Mouse (Mus musculus) T-helper 1 cell (primary cell): ENCODE data around the gene Irx5.

Source experiments
- in situ Hi-C: fragments of 300-600 bp; cut with MboI, MseI; formaldehyde crosslinking; loops from one replicate; pipeline ENCODE4 v1.15.1; 2025; ENCODE audit warnings: high pct_unique_total_duplicates

Irx5 gene

DNA sequence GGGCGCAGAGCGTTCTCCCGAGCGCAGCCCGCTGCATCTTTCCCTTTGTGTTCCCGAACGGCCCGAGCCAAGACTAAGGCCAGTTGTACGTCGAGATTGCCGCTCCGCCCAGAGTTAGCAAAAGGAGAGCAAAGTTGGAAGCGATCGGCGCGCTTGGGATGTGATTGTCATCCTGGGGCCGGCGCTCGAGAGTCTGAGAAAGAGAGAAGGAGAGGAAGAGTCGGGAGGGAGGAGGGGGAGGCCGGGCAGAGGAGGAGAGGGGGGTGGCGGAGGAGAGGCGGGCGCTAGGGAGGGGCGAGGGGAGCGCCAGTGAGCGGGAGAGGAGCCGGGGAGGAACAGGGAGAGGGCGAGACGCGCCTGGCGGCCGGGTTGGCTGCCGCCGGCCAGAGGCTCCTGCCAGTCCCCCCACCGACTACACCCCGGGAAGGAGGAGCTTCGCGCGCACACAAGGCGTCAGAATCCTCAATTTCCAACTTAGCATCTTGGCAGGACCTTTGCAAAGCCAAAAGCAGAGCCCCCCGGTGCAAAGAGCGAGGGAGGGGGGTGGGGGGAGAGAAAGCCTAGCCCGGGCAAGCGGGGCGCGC, at the start of gene Irx5:
Gene Irx5, plus strand, starts transcription at position 228 of the 584 bp plus-strand sequence.
- in situ Hi-C loops = loop anchor here (10.0 to 25.0 kb wide), 3 partner anchors 820 to 1043 kb away; partner anchors contain the start of genes Fto and Rpgrip1l

DNA sequence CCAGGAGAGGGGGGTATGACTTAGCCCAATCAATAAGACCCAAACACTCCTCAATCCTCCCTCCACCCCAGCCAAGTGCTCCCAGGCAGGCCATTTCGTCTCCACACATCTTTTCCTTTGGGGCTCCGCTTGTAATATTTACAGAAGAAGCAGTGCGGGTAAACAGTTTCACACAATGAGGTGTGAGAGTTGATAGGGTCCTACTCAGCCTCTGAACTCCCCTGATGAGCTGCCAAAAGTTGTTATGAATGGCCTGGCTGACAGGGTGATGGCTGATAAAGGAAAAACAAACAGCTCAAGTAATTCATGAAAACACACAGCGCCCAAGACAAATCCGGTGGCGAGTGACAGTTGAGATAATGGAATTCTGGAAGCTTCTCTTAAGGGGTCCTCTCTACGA, 45.2 kb upstream of the Irx5 start:
- in situ Hi-C loops = no loop called here

DNA sequence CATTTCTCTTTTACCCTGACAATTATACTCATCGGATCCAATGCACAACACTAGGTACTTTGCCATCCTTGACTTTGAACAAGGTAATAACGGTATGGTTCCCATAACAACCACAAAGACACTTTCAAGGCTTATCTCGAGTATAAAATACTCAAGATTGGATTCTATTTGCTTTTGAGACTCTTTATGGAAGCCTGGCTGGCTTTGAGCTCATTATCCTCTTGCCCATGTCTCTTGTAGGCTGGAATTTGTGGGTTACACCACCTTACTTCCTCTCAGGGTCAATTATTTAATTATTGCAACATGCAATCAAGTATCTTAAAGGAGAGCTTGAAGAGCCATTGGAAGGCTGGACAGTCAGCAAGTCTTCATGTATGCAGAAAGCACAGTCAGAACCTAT, 43.7 kb upstream of the Irx5 start:
- in situ Hi-C loops = no loop called here

DNA sequence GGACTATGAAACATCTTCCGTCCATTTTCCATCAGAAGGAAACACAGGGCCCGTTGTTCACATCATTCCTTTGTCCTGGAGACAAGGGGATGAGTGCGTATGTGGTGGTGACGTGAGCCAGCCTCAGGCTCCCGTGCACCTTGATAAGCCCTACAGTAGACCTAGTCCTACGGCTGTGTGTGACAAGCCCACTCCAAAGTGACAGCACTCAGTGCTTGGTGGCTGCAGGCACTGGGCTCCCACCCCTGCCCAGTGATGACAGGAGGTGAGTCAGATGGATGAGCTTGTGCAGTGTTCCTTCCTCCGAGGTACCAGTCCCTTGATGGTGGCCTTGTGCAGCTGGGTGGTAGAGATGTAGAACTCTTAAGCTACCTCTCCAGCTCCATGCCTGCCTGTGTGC, 33.7 kb upstream of the Irx5 start:
- in situ Hi-C loops = no loop called here

DNA sequence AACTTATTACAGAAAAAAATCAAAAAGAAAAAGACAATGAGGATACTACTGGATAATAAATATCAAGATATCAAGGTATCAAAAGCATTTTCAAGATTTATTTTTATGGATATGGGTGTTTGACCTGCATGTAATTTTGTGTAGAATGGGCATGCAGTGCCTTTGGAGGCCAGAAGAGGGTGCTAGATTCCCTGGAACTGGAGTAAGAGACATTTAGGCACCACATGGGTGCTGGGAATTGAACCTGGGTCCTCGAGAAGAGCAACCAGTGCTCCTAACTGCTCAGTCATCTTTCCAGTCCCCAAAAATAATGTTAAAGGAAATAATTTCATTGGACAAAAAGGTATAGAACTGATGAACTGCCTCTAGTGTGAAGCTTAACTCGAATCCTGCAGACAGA, 30.2 kb upstream of the Irx5 start:
- in situ Hi-C loops = no loop called here

DNA sequence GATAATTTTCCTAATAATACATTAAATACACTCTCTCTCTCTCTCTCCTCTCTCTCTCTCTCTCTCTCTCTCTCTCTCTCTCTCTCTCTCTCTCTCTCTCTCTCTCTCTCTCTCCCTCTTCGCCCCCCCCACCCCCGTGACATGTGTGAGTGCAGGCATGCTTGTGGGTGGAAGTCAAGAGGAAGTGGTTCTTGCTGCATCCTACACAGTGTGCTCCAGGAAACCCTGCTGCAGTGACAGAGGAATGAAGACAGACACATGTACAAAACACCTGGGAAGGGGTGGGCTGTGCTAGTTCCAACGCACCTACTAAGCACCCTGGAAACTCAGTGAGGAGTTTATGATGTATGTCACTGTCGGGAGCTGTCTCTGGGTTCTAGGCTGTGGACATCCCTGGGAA, 28.2 kb upstream of the Irx5 start:
- in situ Hi-C loops = no loop called here

DNA sequence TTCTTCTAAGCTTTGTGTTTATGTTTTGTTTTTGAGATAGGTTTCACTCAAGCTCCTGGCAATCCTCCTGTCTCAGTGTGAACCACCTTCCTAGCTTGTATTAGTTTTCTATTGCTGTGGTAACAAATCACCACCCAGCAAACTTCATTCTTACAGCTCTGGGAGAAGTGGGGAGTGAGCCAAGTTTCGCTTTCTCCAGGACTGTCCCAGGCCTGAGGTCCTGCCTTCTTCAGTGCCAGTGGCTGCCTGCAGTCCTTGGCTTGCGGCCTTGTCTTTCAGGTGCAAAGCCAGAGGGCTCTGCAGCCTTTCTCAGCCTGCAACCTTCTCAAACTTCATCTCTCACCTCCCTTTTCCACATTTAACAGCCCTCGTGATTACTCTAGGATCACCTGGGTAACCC, 25.6 kb upstream of the Irx5 start:
- in situ Hi-C loops = no loop called here

DNA sequence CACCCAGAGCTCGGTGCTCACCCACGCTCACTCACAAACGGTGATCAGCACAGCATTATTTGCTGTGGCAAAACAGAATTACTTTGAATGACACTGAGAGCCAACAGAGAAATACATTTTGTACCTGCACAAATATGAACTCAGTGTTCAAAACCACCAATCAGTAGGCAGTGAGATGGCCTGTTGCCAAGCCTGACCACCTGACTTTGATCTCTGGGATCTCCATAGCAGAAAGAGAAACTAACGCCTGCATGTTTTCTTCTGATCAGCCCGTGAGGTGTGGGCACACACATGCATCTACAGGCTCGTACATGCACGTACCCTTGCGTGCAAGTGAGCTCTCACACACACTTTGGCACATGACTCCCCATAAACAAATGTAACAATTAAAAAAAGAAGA, 24.0 kb upstream of the Irx5 start:
- in situ Hi-C loops = no loop called here

DNA sequence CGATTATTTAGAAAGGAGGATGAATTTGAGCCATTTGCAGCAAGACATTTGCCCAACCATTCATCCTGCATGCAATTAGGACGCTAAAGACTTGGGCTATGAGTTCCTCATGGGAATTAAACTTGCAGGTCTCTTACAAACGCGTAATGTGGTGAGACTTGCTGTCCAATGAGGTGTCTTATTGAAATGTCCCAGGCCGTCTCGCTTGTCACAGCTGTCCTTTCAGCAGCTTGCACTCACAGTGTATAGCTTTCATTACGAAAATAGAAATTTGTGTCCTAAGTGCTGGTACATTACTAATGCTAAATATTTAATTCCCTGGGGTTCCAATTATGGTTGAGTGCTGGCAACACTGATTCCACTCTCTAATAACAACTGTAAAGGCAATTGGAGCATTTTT, 22.3 kb upstream of the Irx5 start:
- in situ Hi-C loops = no loop called here

DNA sequence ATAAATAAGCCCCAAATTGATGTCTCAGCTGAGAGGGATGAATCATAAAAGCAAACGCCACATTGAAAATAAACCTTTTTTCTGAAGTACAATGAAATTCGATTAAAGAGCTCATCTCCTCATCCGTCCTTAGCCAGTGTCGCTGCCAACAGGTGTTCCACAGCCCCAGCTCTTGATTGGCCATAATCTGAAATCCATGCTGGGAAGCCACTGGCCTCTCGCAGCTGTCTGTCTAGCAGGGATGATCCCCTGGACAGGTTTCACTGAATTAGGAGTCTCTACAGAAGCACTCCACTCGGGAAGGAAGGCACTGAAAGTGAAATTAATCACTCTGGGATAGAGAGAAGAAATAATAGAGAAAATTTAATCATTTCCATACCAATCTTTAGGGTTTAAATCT, 21.4 kb upstream of the Irx5 start:
- in situ Hi-C loops = no loop called here

DNA sequence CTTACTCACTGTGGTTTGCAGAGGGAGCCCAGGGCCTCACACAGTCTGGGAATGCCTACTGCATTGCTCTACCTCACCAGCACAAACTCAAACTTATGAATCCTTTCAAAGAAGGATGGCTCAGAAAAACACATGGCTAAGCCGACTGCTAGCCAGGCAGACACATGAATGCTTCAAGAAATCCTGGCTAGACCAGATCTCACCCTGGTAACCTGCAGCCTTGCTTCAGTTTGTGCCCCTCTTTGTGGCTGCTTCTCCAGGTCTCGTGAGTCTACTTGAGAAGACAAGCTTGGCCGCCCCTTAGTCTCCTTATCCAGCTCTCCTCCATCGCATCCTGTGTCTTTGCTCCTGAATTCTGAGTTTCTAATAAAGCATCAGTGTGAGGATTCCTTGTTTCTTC, 13.9 kb upstream of the Irx5 start:
- in situ Hi-C loops = loop anchor here (10.0 kb wide), 1 partner anchor 1149 kb away; the partner anchor contains the start of gene Aktip

DNA sequence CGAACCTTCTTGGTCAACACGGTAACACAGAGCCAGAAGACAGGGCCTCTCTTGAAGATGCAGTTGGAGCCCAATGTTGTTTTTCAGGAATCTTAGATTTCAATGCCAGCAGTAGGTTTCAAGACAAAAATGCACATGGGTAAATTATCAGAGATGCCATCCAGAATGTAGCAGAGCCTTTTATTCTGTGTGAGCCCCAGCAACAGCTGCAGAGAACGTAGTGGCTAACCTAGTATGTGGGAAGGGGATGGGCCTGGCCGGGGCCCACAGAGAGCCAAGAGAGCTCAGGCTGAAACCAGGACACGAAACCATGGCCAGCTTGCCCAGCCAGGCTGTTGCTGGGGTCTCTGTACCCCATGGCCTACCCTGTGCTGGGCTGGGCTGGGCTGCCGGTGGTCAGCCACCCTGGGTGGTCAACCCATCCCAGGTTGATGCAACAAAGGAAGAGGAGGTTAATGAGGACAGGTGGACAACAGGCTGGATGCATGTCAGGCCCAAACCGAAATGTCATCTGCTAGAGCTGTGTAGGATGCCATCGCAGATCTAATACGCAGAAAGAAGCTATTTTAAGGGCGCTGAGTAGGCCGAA, 7.4 kb upstream of the Irx5 start:
- in situ Hi-C loops = loop anchor here (10.0 to 25.0 kb wide), 4 partner anchors 813 to 1155 kb away; partner anchors contain the start of genes Aktip, Fto and Rpgrip1l

DNA sequence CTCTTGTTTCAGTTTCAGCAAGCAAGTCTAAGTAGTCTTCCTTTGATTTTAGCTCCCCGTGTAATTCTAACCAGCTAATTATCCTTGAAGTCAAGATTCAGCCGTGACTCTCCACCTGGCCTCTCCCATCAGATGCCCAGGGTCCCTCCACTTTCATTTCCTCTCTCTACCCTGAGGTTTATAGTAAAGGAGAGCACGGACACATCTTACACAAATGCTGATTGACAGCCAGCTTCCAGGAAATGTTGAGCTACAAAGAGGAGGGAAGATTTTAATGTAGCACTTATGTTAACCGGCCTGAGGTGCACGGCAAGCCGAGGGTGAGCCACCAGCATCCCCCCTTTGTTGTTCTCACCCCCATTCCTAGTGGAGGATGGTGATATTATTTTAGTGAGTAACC, 4.0 kb upstream of the Irx5 start:
- in situ Hi-C loops = loop anchor here (10.0 to 25.0 kb wide), 3 partner anchors 816 to 1039 kb away; partner anchors contain the start of genes Fto and Rpgrip1l

DNA sequence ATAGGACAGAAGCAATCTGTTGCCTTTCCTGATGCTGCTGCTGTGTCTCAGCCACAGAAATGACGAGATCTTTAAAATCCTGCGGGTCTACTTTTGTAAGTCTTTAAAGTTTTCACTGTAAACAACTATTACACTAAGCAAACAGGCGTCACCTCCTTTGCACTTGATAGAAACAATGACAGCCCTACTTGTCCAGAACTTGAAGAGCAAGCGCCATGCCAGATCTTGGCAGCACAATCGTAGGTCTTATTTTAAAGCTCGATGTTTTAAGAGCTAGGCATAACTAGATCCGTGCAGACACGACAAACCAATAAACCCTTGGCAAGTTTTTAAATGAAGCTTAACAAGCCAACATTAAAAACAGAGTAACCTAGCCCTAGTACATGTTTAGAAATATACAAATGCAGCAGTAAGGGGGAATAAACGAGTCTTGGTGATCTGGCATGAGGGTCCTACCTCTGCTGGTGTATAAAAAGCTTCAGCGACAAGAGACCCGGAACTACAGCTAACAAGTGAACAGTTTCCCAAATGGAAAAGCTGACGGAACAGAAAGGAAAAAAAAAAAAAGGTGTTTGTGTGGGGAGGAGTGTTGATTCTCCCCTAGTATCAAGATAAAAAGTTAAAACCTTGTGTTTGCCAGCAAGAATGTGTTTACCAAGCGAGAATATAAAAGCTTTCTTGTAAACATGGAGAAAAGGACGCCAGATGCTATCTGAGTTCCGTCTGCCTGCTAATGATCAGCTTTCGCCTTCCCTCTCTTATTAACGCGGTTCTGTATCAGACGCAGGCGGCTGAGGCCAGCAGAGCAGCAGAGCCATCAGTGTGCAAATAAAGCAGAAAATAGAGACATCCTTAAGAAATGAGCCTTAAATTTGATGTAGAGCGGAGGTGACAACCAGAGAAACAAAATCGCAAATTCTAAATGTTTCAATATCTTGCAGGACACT, 2.6 kb upstream of the Irx5 start:
- in situ Hi-C loops = loop anchor here (10.0 to 25.0 kb wide), 3 partner anchors 818 to 1040 kb away; partner anchors contain the start of genes Fto and Rpgrip1l

DNA sequence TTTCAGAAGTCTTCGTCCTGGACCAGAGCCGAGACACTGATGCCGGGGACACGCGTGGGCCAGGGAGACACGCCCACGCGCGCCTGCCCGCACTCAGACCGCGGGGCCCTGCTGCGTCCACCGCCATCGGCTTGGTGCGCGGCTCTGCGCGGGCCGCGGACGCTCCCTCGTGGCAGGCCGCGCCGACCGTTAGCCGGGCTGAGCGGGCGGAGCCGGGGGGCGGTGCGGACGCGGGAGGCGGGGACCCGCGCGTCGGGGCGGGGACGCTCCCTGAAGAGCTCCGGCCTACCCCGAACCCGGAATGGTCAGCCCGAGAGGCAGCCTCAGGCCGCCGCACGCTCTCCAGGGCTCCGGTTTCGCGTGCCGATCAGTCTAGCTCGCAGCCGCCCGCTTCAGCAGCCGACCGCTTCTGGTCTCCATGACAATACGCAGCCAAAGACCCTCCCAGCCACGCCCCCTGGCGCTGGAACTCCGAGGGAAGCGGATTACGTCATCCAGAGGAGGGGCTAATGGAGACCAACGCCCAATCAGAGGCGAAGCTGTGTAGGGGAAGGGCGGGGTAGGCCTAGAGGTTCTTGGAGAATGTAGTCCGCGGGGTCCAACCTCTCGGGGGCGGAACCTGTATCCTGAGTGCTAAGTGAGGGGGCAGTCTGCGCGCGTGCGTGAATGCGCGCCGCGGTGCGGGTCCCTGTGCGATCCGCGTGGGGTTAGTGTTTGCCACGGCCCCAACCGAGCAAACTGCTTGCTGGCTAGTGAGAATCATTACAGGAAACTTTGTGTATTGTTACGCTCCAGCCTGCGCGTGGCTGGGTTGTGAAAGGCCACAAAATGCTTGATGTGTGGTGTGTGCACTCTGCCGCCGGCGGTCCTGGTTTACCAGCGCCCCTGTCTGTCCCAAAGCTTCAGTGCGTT, 1.5 kb upstream of the Irx5 start:
- in situ Hi-C loops = loop anchor here (10.0 to 25.0 kb wide), 3 partner anchors 819 to 1041 kb away; partner anchors contain the start of genes Fto and Rpgrip1l

DNA sequence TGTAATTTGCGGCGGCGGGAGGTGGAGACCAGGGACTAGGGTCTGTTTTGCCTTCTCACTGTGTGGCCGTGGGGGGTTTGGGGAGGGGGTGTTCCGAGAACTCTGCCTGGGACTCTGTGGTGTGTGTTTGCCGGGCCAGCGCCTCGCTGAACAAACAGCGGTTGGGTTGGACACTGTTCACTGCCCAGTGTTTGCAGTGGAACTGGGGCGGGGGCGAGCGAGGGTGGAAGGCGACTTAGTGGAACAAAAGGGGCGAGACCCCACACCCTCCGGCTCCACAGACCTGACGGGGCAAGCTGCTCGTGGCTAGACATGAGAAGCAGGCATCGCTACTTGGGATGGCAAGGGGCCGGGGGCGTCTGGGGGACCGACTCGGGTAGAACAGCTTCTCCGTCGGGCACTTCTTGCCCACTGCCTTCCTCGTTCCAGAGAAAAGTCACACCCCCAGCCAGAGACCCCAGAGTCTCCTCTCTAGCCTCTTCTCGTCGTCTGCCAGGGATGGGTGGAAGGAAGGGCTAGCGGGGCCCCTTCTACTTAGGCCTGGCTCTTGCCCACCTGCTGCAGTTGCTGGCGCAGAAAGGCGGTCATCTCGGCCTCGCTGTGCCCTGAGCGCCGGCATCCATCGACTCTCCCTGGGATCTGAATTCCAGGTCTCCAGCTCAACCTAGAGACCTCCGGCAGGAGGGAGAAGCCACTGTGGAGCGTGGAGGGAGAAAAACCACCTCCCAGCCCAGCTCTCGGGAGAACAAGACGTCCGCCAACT, 631 bp upstream of the Irx5 start:
- in situ Hi-C loops = loop anchor here (10.0 to 25.0 kb wide), 3 partner anchors 819 to 1042 kb away; partner anchors contain the start of genes Fto and Rpgrip1l

DNA sequence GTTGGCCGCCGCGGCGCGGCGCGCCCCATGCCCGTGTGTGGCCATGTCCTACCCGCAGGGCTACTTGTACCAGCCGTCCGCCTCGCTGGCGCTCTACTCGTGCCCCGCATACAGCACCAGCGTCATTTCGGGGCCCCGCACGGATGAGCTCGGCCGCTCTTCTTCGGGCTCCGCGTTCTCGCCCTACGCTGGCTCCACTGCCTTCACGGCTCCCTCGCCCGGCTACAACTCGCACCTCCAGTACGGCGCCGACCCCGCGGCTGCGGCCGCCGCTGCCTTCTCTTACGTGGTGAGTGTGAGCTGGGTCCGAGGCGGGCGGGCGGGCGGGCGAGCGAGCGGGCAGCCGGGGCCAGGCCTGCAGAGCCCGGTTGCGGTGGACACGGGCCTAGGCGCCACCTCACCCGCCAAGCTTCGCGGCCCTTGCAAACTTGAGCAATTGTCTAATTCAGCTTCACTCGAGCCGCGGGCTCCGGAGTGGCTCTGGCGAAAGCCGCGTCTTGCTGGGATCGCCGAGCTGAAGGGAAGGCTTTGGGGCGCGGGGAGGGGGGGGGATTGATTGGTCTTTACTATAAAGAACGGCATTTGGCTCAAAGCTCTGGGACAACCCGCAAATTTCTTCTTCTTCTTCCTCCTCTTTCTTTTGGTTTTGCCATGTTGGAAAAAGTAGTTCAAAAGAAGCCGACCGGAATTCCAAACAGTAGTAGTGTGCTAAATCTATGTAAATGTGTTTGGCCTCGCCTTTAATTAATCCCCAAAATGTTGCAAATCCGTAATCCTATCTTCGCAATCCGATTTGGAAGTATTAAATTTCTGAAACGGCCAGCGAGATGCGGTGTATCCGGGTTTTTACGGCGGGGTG, 945 bp downstream of the Irx5 start:
- in situ Hi-C loops = loop anchor here (10.0 to 25.0 kb wide), 3 partner anchors 821 to 1044 kb away; partner anchors contain the start of genes Fto and Rpgrip1l

DNA sequence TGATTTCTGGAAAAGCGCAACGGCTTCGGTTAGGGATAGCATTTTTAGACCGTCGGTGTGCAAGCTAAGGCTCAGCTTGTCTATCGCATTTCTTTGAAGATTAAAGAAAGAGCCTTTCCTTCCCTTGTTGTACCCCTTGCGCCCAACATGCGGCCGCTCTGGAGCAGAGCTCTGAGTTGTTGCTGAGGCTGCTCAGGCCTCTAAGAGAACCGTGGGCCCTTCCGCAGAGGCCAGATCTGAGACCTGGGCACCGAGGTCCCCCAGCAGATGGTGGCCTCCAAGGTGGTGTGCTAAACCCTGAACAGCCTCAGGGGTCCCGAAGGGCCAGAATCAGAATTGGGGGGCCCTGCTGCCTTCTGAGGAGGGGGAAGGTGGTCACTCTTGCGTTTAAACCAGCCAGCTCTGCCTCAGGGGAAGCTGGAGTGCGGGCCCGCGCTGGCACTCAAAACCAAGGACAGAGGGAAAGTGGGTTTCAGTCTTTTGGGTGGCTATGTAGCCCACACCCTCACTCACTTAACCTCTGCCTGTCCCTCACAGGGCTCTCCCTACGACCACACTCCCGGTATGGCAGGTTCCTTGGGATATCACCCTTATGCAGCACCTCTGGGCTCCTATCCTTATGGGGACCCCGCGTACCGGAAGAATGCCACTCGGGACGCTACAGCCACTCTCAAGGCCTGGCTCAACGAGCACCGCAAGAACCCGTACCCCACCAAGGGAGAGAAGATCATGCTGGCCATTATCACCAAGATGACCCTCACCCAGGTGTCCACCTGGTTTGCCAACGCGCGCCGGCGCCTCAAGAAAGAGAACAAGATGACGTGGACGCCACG, 1.8 kb downstream of the Irx5 start:
- in situ Hi-C loops = loop anchor here (10.0 to 25.0 kb wide), 3 partner anchors 822 to 1044 kb away; partner anchors contain the start of genes Fto and Rpgrip1l
